Mouse (Mus musculus): ENCODE measurements around the gene Erc2. TPM values are rescaled to one million over a fixed set of nuclear protein-coding genes. Genes with fewer than 3 reads are reported as not detected.

The Erc2 gene
- polyA plus RNA-seq, 1 experiment from 2014 or later: 9.2 TPM

- no peak overlapping the region for H3K4me3 ChIP-seq
- WGBS: 64% methylated on average over 11 of the region's 11 CpGs
- H3K9me3 ChIP-seq: no peaks in the 10 kb centered on the region
- H3K27me3 ChIP-seq: 0 out of 2 replicates have a peak, but pooled peaks cover 3% of the 10 kb centered on the region
- H3K4me2 ChIP-seq (replicated peaks): no peak overlapping the region
- ATAC-seq (ENCODE audit: low FRiP score, low read depth): no peak
- peaks cover 83% of the 10 kb centered on the region for H3K4me1 ChIP-seq
- no peaks in the 10 kb centered on the region for H3K36me3 ChIP-seq
- no peak overlapping the region for H3K9ac ChIP-seq
- no peak overlapping the region for H3K27ac ChIP-seq
Measured at GRCm38 (mm10) chr14:28420596-28420995, 798.4 kb downstream of the Erc2 start.

- H3K27me3 ChIP-seq: no peaks in the 10 kb centered on the region
- ATAC-seq (ENCODE audit: low FRiP score, low read depth): no peak
- no peak overlapping the region for H3K9ac ChIP-seq
- no peaks in the 10 kb centered on the region for H3K36me3 ChIP-seq
- H3K4me2 ChIP-seq (replicated peaks): no peak overlapping the region
- peaks cover 36% of the 10 kb centered on the region for H3K4me1 ChIP-seq
- WGBS: 74% methylated on average over 2 of the region's 2 CpGs
- H3K9me3 ChIP-seq: no peaks in the 10 kb centered on the region
- H3K27ac ChIP-seq: no peak overlapping the region
- H3K4me3 ChIP-seq: no peak overlapping the region
Measured at GRCm38 (mm10) chr14:28426610-28427009, 804.4 kb downstream of the Erc2 start.

GRCm38 (mm10) chr14:28431703-28432309 lies 809.6 kb downstream of the Erc2 start:
- Histone ChIP-seq H3K4me2 (replicated peaks) (no peak overlapping the region), H3K4me3 (no peak overlapping the region), H3K27ac (no peak overlapping the region), H3K4me1 (peaks cover 29% of the 10 kb centered on the region), H3K9me3 (no peaks in the 10 kb centered on the region), H3K36me3 (no peaks in the 10 kb centered on the region), H3K9ac (no peak overlapping the region), H3K27me3 (no peaks in the 10 kb centered on the region)
- 75% methylated on average over 7 of the region's 7 CpGs for WGBS
- no peak for ATAC-seq (ENCODE audit: low FRiP score, low read depth)

- ATAC-seq (ENCODE audit: low FRiP score, low read depth): no peak; the same call in 1 of the 2 replicates
- H3K9ac ChIP-seq: 0 out of 2 replicates have a peak overlapping the region, but pooled peaks have one; percentile 25
- H3K4me3 ChIP-seq: no peak overlapping the region
- H3K27me3 ChIP-seq: no peaks in the 10 kb centered on the region
- H3K4me2 ChIP-seq (replicated peaks): 0 out of 2 replicates have a peak overlapping the region, but pooled peaks have one; percentile 11
- H3K4me1 ChIP-seq: peaks cover 59% of the 10 kb centered on the region
- H3K27ac ChIP-seq: peak overlapping the region; percentile 63; the same call in 1 of the 2 replicates
- 20% methylated on average over 7 of the region's 7 CpGs for WGBS
- H3K9me3 ChIP-seq: no peaks in the 10 kb centered on the region
- H3K36me3 ChIP-seq: no peaks in the 10 kb centered on the region
Measured at GRCm38 (mm10) chr14:28434996-28435395, 812.8 kb downstream of the Erc2 start.

- no peak overlapping the region for H3K4me2 ChIP-seq (replicated peaks)
- peaks cover 3% of the 10 kb centered on the region; the same call in 1 of the 2 replicates for H3K27me3 ChIP-seq
- H3K4me3 ChIP-seq: no peak overlapping the region
- peaks cover 86% of the 10 kb centered on the region for H3K4me1 ChIP-seq
- H3K9ac ChIP-seq: no peak overlapping the region
- WGBS: 30% methylated on average over 6 of the region's 6 CpGs
- H3K36me3 ChIP-seq: no peaks in the 10 kb centered on the region
- peak overlapping the region; percentile 73; the same call in 1 of the 2 replicates for H3K27ac ChIP-seq
- no peaks in the 10 kb centered on the region for H3K9me3 ChIP-seq
- ATAC-seq (ENCODE audit: low FRiP score, low read depth): no peak
Measured at GRCm38 (mm10) chr14:28439171-28439570, 816.9 kb downstream of the Erc2 start.

- H3K27me3 ChIP-seq: peaks cover 3% of the 10 kb centered on the region; the same call in 1 of the 2 replicates
- ATAC-seq (ENCODE audit: low FRiP score, low read depth): no peak
- H3K27ac ChIP-seq: peak overlapping the region; percentile 10; the same call in 1 of the 2 replicates
- peaks cover 63% of the 10 kb centered on the region for H3K4me1 ChIP-seq
- no peak overlapping the region for H3K4me2 ChIP-seq (replicated peaks)
- no peaks in the 10 kb centered on the region for H3K36me3 ChIP-seq
- no peaks in the 10 kb centered on the region for H3K9me3 ChIP-seq
- H3K9ac ChIP-seq: no peak overlapping the region
- WGBS: 19% methylated on average over 14 of the region's 14 CpGs
- H3K4me3 ChIP-seq: no peak overlapping the region
Measured at GRCm38 (mm10) chr14:28441240-28441967, 819.2 kb downstream of the Erc2 start.

- H3K27me3 ChIP-seq: peaks cover 3% of the 10 kb centered on the region; the same call in 1 of the 2 replicates
- no peaks in the 10 kb centered on the region for H3K9me3 ChIP-seq
- no peak for ATAC-seq (ENCODE audit: low FRiP score, low read depth)
- H3K4me2 ChIP-seq (replicated peaks): no peak overlapping the region
- no peaks in the 10 kb centered on the region for H3K36me3 ChIP-seq
- peaks cover 45% of the 10 kb centered on the region for H3K4me1 ChIP-seq
- no peak overlapping the region for H3K9ac ChIP-seq
- no peak overlapping the region for H3K4me3 ChIP-seq
- no peak overlapping the region for H3K27ac ChIP-seq
- whole genome bisulfite sequencing: 62% methylated on average over 7 of the region's 7 CpGs
Measured at GRCm38 (mm10) chr14:28443254-28443944, 821.2 kb downstream of the Erc2 start.

- Histone ChIP-seq H3K4me1 (peaks cover 29% of the 10 kb centered on the region), H3K9ac (no peak overlapping the region), H3K27ac (no peak overlapping the region), H3K4me3 (no peak overlapping the region), H3K4me2 (replicated peaks) (no peak overlapping the region), H3K36me3 (no peaks in the 10 kb centered on the region), H3K9me3 (no peaks in the 10 kb centered on the region), H3K27me3 (peaks cover 3% of the 10 kb centered on the region; the same call in 1 of the 2 replicates)
- no peak for ATAC-seq (ENCODE audit: low FRiP score, low read depth)
- 77% methylated on average over 6 of the region's 6 CpGs for WGBS
Measured at GRCm38 (mm10) chr14:28445737-28446136, 823.5 kb downstream of the Erc2 start.

- Histone ChIP-seq H3K4me3 (no peak overlapping the region), H3K9me3 (no peaks in the 10 kb centered on the region), H3K27me3 (no peaks in the 10 kb centered on the region), H3K9ac (no peak overlapping the region), H3K4me1 (peaks cover 22% of the 10 kb centered on the region), H3K36me3 (no peaks in the 10 kb centered on the region), H3K27ac (no peak overlapping the region), H3K4me2 (replicated peaks) (no peak overlapping the region)
- no peak for ATAC-seq (ENCODE audit: low FRiP score, low read depth)
- WGBS: 14% methylated on average over 9 of the region's 9 CpGs
Measured at GRCm38 (mm10) chr14:28451771-28452170, 829.5 kb downstream of the Erc2 start.

GRCm38 (mm10) chr14:28456372-28457076 lies 834.3 kb downstream of the Erc2 start:
- H3K36me3 ChIP-seq: no peaks in the 10 kb centered on the region
- H3K4me3 ChIP-seq: no peak overlapping the region
- WGBS: 74% methylated on average over 7 of the region's 7 CpGs
- no peak overlapping the region for H3K9ac ChIP-seq
- peaks cover 16% of the 10 kb centered on the region for H3K4me1 ChIP-seq
- 0 out of 2 replicates have a peak, but pooled peaks cover 3% of the 10 kb centered on the region for H3K27me3 ChIP-seq
- no peak overlapping the region for H3K27ac ChIP-seq
- H3K9me3 ChIP-seq: no peaks in the 10 kb centered on the region
- no peak for ATAC-seq (ENCODE audit: low FRiP score, low read depth)
- no peak overlapping the region for H3K4me2 ChIP-seq (replicated peaks)

GRCm38 (mm10) chr14:28457428-28457827 lies 835.2 kb downstream of the Erc2 start:
- H3K4me1 ChIP-seq: peaks cover 12% of the 10 kb centered on the region
- H3K27me3 ChIP-seq: 0 out of 2 replicates have a peak, but pooled peaks cover 3% of the 10 kb centered on the region
- H3K4me2 ChIP-seq (replicated peaks): no peak overlapping the region
- H3K9me3 ChIP-seq: no peaks in the 10 kb centered on the region
- no peak overlapping the region for H3K9ac ChIP-seq
- no peak for ATAC-seq (ENCODE audit: low FRiP score, low read depth)
- no peaks in the 10 kb centered on the region for H3K36me3 ChIP-seq
- WGBS: 55% methylated on average over 3 of the region's 3 CpGs
- no peak overlapping the region for H3K4me3 ChIP-seq
- H3K27ac ChIP-seq: no peak overlapping the region

Data from limb, embryonic 13.5 days (tissue).